Mouse (Mus musculus) forebrain, postnatal 0 days (tissue): ENCODE measurements around the gene Zfr2. TPM values are rescaled to one million over a fixed set of nuclear protein-coding genes. Genes with fewer than 3 reads are reported as not detected.

Experiments
- ATAC-seq: fragments of 200-750 bp; cut with Nextera tagmentation; 2 replicates; pipeline ENCODE4 v1.8.0; 2017; ENCODE audit warnings: mild to moderate bottlenecking, moderate library complexity
- DNase-seq: peaks from one replicate; pipeline ENCODE4 v3.0.0-alpha.2; 2015
- H3K27ac ChIP-seq: fragments of 300-500 bp; sonication (generic); 2 replicates; pipeline ENCODE4 v1.5.1; 2014; ENCODE audit warnings: low read depth, mild to moderate bottlenecking, antibody characterized with exemption, low read length, moderate library complexity, mixed read lengths
- H3K27me3 ChIP-seq: fragments of 300-500 bp; sonication (generic); 2 replicates; pipeline ENCODE4 v1.6.1; 2014; ENCODE audit warnings: mild to moderate bottlenecking, low read length, mixed read lengths; ENCODE audit not compliant: insufficient read depth
- H3K36me3 ChIP-seq: fragments of 300-500 bp; sonication (generic); 2 replicates; pipeline ENCODE4 v1.6.1; 2014; ENCODE audit warnings: mild to moderate bottlenecking, moderate library complexity; ENCODE audit not compliant: insufficient read depth
- H3K4me1 ChIP-seq: fragments of 300-500 bp; sonication (generic); 2 replicates; pipeline ENCODE4 v1.6.1; 2014; ENCODE audit warnings: antibody characterized with exemption; ENCODE audit not compliant: insufficient read depth
- H3K4me2 ChIP-seq: fragments of 300-500 bp; sonication (generic); 2 replicates; pipeline ENCODE4 v1.6.1; 2014; ENCODE audit warnings: low read depth, mild to moderate bottlenecking, moderate library complexity
- H3K4me3 ChIP-seq: fragments of 300-500 bp; sonication (generic); 2 replicates; pipeline ENCODE4 v1.5.1; 2014; ENCODE audit warnings: low read depth, low read length, mixed read lengths
- H3K9ac ChIP-seq: fragments of 300-500 bp; sonication (generic); 2 replicates; pipeline ENCODE4 v1.6.1; 2014; ENCODE audit warnings: mild to moderate bottlenecking
- H3K9me3 ChIP-seq: fragments of 300-500 bp; sonication (generic); 2 replicates; pipeline ENCODE4 v1.6.1; 2016; ENCODE audit warnings: low read length
- CTCF ChIP-seq: sonication (generic); IDR thresholded peaks from 2 replicates; pipeline ENCODE4 v1.5.1; 2016; ENCODE audit warnings: antibody characterized with exemption, control low read depth, low read depth
- WGBS: fragments of 180-500 bp; shearing (Covaris S2); extraction: QIAGEN DNeasy Blood & Tissue Kit; methylation state at CpG from one replicate; pipeline ENCODE4 v1.1.7; 2014; 5-methylcytosine and 5-hydroxymethylcytosine counted together
- polyA plus RNA-seq: library from polyadenylated mRNA; unstranded; fragments of >200 nt; fragmentation: Nextera tagmentation; extraction: Ambion mirVana; gene quantifications from 2 replicates; pipeline ENCODE4 v1.2.1, GENCODE M21; 2015
- total RNA-seq: library from RNA; depleted of rRNA; stranded (reverse); fragments of >200 nt; gene quantifications from 2 replicates; pipeline ENCODE4 v1.2.3, GENCODE M21; 2014; rRNA removed

Zfr2 gene
- total RNA-seq, result 51.0 and 52.1 TPM in 2 replicates
- 13.0 and 18.7 TPM in 2 replicates for polyA plus RNA-seq

DNA sequence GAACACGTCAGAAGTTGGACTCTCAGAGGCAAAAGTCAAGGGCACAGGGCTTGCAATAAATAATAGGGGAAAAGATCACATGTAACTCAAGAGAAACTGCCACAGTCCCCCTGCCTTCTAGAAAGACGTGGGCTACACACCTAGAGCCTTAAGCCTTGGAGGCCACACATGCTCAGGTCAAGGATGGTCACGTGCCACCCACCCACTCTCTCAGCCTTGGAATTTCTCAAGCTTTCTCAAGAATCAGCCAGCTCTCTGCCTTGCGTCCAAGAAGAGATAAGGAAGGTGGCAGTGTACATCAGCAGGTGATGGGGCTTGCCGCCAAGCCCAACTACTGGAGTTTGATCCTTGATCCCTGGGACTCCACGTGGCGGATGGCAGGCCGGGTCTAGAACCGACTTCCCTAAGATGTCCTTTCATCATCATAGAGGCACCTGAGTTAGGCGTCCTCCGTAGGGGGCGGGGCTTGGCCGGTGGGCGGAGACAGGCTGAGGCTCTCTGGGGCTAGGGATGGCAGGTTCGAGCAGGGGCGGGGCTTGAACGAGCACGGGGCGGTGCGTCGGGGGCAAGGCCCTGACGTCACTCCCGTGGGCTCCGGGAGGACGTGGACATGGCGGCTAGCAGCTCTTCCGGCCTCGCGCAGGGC is at the start of gene Zfr2:
Zfr2 (plus strand) TSS at position 576 of the 646 bp plus-strand sequence.
- TF ChIP-seq CTCF, result no peak
- H3K27ac ChIP-seq, result peak within 1 kb of the TSS; percentile 62
- peak; percentile 90 for DNase-seq
- peak within 1 kb of the TSS; percentile 81 for H3K9ac ChIP-seq
- 15% methylated on average over 29 of the region's 29 CpGs for WGBS
- H3K36me3 ChIP-seq, result 0 out of 2 replicates have a peak, but pooled peaks cover 2% of the 10 kb centered on the region
- H3K4me1 ChIP-seq, result peaks cover 17% of the 10 kb centered on the region
- H3K27me3 ChIP-seq, result no peaks in the 10 kb centered on the region
- peak within 1 kb of the TSS; percentile 73 for H3K4me2 ChIP-seq
- no peaks in the 10 kb centered on the region for H3K9me3 ChIP-seq
- H3K4me3 ChIP-seq, result peak within 1 kb of the TSS; percentile 72
- peak; percentile 72 for ATAC-seq

DNA sequence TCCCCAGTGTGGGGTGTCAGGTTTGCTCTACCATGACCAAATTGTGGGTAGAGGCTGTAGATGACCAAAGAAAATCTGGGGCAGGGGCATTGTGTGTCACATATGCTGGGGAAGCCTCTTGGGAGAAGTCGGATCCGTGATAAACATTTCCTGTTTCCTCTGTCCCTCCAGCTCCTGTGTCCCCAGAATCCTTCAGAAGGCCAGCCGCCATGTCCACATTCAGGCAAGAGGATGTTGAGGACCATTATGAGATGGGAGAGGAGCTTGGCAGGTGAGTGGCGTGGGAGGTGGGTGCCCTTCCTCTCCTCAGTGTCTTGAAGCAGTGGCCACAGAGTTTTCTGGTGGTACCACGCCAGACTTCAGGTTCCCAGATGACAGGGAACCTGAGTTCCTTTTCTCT is 49.1 kb upstream of the Zfr2 start, which contains the start of gene 4930442H23Rik:
4930442H23Rik (minus strand) TSS at position 45 of the 400 bp plus-strand sequence.
- TF ChIP-seq CTCF, result no peak
- Histone ChIP-seq H3K9ac (peak within 1 kb of the TSS; percentile 64), H3K36me3 (peaks cover 63% of the 10 kb centered on the region), H3K4me1 (peaks cover 5% of the 10 kb centered on the region), H3K4me3 (peak within 1 kb of the TSS; percentile 58), H3K27ac (peak within 1 kb of the TSS; percentile 91), H3K4me2 (peak within 1 kb of the TSS; percentile 58), H3K27me3 (no peaks in the 10 kb centered on the region), H3K9me3 (no peaks in the 10 kb centered on the region)
- 92% methylated on average over 5 of the region's 5 CpGs for WGBS
- ATAC-seq, result no peak
- no peak for DNase-seq

DNA sequence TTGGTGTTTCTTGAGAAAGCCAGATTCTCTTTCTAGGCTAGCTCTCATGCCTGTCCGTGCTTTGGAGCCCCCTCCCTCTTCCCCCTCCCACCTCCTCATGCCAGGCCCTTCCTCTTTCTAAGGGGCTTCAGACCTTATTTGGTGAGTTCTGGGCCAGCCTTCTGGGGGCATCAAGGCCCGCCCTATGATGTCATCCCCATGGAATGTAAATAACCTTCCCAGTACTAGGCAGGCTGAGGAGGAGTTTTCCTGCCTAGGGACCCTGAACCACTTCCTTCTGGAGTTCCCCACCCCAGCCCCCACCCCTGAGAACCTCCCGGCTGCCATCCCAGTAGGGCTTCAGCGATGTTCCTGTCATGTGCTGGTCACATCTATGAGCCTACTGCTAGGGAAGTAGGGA is 48.2 kb upstream of the Zfr2 start:
- WGBS, result 53% methylated on average over 4 of the region's 4 CpGs

DNA sequence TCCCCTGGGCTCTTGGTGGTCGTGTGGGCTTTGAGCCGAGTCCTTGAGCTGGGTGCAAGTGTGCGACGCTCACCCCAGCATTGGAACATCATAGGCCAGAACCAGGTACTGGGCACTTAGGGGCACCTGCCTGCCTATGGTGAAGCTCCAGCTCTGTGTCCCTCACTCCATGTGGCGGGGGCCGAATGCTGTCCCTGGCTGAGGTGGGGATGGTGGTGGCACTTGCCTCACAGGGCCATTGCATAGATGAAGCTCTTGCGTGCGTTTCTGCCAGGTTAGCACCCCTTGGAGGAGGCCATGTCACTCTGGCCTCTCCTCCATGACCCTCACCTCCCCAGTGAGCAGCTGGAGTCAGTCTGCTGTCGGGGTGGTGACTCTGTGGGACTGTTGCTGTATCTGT is 45.8 kb upstream of the Zfr2 start:
- ATAC-seq, result no peak
- peaks cover 10% of the 10 kb centered on the region for H3K4me1 ChIP-seq
- no peaks in the 10 kb centered on the region for H3K9me3 ChIP-seq
- H3K9ac ChIP-seq, result no peak overlapping the region
- no peak overlapping the region for H3K27ac ChIP-seq
- 95% methylated on average over 9 of the region's 9 CpGs for WGBS
- no peak overlapping the region for H3K4me2 ChIP-seq
- H3K4me3 ChIP-seq, result no peak overlapping the region
- H3K36me3 ChIP-seq, result peaks cover 42% of the 10 kb centered on the region
- no peak for DNase-seq
- no peak for TF ChIP-seq CTCF
- H3K27me3 ChIP-seq, result no peaks in the 10 kb centered on the region

More for the DNA sequence above, 48.2 kb upstream of the Zfr2 start:
- ATAC-seq (no peak), DNase-seq (no peak)
- Histone ChIP-seq H3K9me3 (no peaks in the 10 kb centered on the region), H3K4me3 (no peak overlapping the region), H3K4me1 (peaks cover 5% of the 10 kb centered on the region), H3K9ac (no peak overlapping the region), H3K27ac (no peak overlapping the region), H3K4me2 (no peak overlapping the region), H3K27me3 (no peaks in the 10 kb centered on the region), H3K36me3 (peaks cover 53% of the 10 kb centered on the region)
- TF ChIP-seq CTCF, result no peak

DNA sequence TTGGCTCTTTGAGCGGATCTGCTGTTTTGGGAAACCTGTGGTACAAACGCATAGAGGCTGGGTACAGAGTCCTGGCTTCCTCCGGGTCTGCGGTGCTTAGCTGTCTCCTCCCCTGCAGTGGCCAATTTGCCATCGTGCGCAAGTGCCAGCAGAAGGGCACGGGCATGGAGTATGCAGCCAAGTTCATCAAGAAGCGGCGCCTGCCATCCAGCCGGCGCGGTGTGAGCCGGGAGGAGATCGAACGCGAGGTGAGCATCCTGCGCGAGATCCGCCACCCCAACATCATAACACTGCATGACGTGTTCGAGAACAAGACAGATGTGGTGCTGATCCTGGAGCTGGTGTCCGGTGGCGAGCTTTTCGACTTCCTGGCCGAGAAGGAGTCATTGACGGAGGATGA is 43.1 kb upstream of the Zfr2 start:
- DNase-seq (no peak), ATAC-seq (no peak)
- Histone ChIP-seq H3K27me3 (0 out of 2 replicates have a peak, but pooled peaks cover 7% of the 10 kb centered on the region), H3K4me2 (no peak overlapping the region), H3K4me3 (no peak overlapping the region), H3K9me3 (no peaks in the 10 kb centered on the region), H3K27ac (no peak overlapping the region), H3K36me3 (peaks cover 29% of the 10 kb centered on the region), H3K9ac (no peak overlapping the region), H3K4me1 (peaks cover 11% of the 10 kb centered on the region)
- 83% methylated on average over 26 of the region's 26 CpGs for WGBS
- TF ChIP-seq CTCF, result no peak

DNA sequence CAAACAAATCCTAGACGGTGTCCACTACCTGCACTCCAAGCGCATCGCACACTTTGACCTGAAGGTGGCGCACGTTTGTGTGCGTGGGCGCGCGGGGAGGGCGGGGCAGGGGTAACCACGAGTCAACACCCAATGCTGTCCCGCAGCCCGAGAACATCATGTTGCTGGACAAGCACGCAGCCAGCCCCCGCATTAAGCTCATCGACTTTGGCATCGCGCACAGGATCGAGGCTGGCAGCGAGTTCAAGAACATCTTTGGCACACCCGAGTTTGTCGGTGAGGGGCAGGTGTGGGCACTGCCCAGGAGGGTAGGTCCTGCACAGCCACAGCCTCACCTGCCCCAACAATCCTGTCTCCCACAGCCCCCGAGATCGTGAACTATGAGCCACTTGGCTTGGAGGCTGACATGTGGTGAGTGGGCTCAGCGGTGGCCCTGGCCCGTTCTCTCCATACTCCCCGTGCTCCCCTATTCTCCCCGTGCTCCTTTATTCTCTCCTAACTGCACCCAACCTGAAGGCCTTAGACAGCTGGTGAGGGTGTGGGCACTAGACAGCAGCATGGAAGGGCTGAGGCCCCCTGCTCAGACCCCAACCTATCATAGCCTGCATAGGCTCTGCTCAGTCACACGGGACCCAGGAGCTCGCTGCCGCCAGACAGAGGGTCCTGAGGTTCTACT is 42.6 kb upstream of the Zfr2 start:
- peaks cover 11% of the 10 kb centered on the region for H3K4me1 ChIP-seq
- H3K9ac ChIP-seq, result no peak overlapping the region
- ATAC-seq (no peak), DNase-seq (no peak)
- WGBS, result 71% methylated on average over 31 of the region's 31 CpGs
- H3K9me3 ChIP-seq, result no peaks in the 10 kb centered on the region
- no peak overlapping the region for H3K27ac ChIP-seq
- peak; percentile 62 for TF ChIP-seq CTCF
- H3K4me2 ChIP-seq, result no peak overlapping the region
- peaks cover 12% of the 10 kb centered on the region; the same call in 1 of the 2 replicates for H3K27me3 ChIP-seq
- H3K4me3 ChIP-seq, result no peak overlapping the region
- peaks cover 23% of the 10 kb centered on the region for H3K36me3 ChIP-seq

DNA sequence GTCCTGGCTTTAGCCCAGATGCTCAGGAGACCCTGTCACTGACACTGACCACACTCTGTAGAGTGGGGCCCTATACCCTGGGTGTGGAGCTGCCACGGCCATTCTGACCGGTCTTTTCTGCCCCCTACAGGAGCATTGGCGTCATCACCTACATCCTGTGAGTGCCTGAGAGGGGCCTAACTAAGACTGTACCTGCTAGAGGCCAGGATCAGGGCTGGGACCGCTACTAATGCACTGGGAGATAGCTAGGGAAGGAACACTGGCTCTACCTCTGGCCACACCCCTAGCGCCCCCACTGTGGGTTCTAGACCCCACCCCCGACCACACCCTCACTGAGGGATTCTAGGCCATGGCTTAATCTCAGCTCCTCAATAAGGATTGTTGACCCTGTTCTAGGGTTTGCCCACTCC is 42.0 kb upstream of the Zfr2 start:
- Histone ChIP-seq H3K36me3 (peaks cover 19% of the 10 kb centered on the region; the same call in 1 of the 2 replicates), H3K27me3 (peaks cover 15% of the 10 kb centered on the region; the same call in 1 of the 2 replicates), H3K27ac (no peak overlapping the region), H3K4me2 (no peak overlapping the region), H3K9me3 (no peaks in the 10 kb centered on the region), H3K4me1 (peaks cover 11% of the 10 kb centered on the region), H3K4me3 (no peak overlapping the region), H3K9ac (no peak overlapping the region)
- DNase-seq (no peak), ATAC-seq (no peak)
- 64% methylated on average over 6 of the region's 6 CpGs for WGBS
- TF ChIP-seq CTCF, result peak; percentile 45
